Comparison of ENCODE assay signal across 27 mouse cellular contexts in genomic region chr5:100658460-100658859, GRCm38 (mm10). TPM values are rescaled to one million over a fixed set of nuclear protein-coding genes. Genes with fewer than 3 reads are reported as not detected.
DNase-seq lines count a peak whose midpoint lies in the region; ATAC-seq and TF ChIP-seq lines count a peak whose summit lies in the region.
"Had no signal": no experiment of that assay in that cellular context is flagged by ENCODE, and none has a peak within 500 bp of the region (broad histone marks: within the 10 kb centered on the region; RNA-seq: fewer than 3 reads in every experiment).

No protein-coding gene starts in this region.

- intact Hi-C loops in left cerebral cortex, postnatal 25 days (cut with DNase I): no loop called here
- intact Hi-C loops in left cerebral cortex, postnatal 36 days (cut with DNase I): no loop called here

- no peak overlapping the region for H3K9ac ChIP-seq in hindbrain, embryonic 12.5 days
- H3K9ac ChIP-seq: forebrain, postnatal 0 days; intestine, embryonic 15.5 days; liver, embryonic 13.5 days; midbrain, embryonic 13.5 days; neural tube, embryonic 12.5 days had no signal

- peaks cover 19% of the 10 kb centered on the region for H3K36me3 ChIP-seq in myocyte (ENCODE audit: control insufficient read depth, insufficient read depth)
- peaks cover 71% of the 10 kb centered on the region for H3K36me3 ChIP-seq in hindbrain, embryonic 12.5 days

- TF ChIP-seq POLR2A in myocyte (IDR thresholded peaks at IDR 0.05; ENCODE audit: insufficient read length, low read depth): no peak

- no peak overlapping the region for H3K4me3 ChIP-seq in myocyte
- H3K4me3 ChIP-seq in hindbrain, embryonic 12.5 days: no peak overlapping the region
- H3K4me3 ChIP-seq: heart, embryonic 10.5 days; intestine, embryonic 15.5 days; liver, embryonic 13.5 days; megakaryocyte, embryonic 14.5 days; midbrain, embryonic 13.5 days; neural tube, embryonic 12.5 days had no signal

- H3K9me3 ChIP-seq in hindbrain, embryonic 12.5 days (replicated peaks): no peaks in the 10 kb centered on the region
- H3K9me3 ChIP-seq: heart, embryonic 10.5 days; intestine, embryonic 15.5 days; liver, embryonic 13.5 days; megakaryocyte, embryonic 14.5 days; midbrain, embryonic 13.5 days; neural tube, embryonic 12.5 days had no signal

- no peak overlapping the region for H3K4me2 ChIP-seq in myocyte (ENCODE audit: low read depth)
- H3K4me2 ChIP-seq in hindbrain, embryonic 12.5 days (replicated peaks): no peak overlapping the region
- H3K4me2 ChIP-seq: intestine, embryonic 15.5 days; liver, embryonic 13.5 days; midbrain, embryonic 13.5 days; neural tube, embryonic 12.5 days had no signal

- peak; percentile 47 to 58 for DNase-seq in left cerebral cortex, postnatal 25 days (ENCODE audit: low spot score in 2 of 2)
- DNase-seq in left cerebral cortex, postnatal 36 days (ENCODE audit: low spot score in 2 of 2): no peak
- DNase-seq in brain, adult 2 months (ENCODE audit: low read depth, low spot score): peak; percentile 69
- DNase-seq in gastrocnemius, adult 8-10 months (ENCODE audit: low spot score in 2 of 2): no peak
- DNase-seq: adrenal gland, postnatal 25 days; B cell, adult 2 months; cerebellum, adult 11 months; cerebellum, adult 9-11 months; forebrain, postnatal 0 days; heart, postnatal 4 days; kidney, adult 9 months; kidney, postnatal 14 days; liver, embryonic 13.5 days; lung, adult 2 months; lung, postnatal 36 days; spleen, adult 18-20 months; thymus, postnatal 14 days had no signal

- no peak for ATAC-seq in hindbrain, embryonic 12.5 days (ENCODE audit: low FRiP score)
- no peak for ATAC-seq in cerebellum, adult (ENCODE audit: insufficient number of reproducible peaks, low FRiP score, low TSS enrichment)
- ATAC-seq: forebrain, postnatal 0 days; hindbrain, embryonic 16.5 days; intestine, embryonic 15.5 days; midbrain, embryonic 13.5 days had no signal

- H3K4me1 ChIP-seq in hindbrain, embryonic 12.5 days: no peaks in the 10 kb centered on the region
- H3K4me1 ChIP-seq: heart, embryonic 10.5 days; midbrain, embryonic 13.5 days; neural tube, embryonic 12.5 days had no signal

- H3K27me3 ChIP-seq in myocyte (ENCODE audit: control insufficient read depth, insufficient read depth, insufficient read length): no peaks in the 10 kb centered on the region
- H3K27me3 ChIP-seq in hindbrain, embryonic 12.5 days: no peaks in the 10 kb centered on the region
- H3K27me3 ChIP-seq: CH12.LX; intestine, embryonic 15.5 days; liver, embryonic 13.5 days; megakaryocyte, embryonic 14.5 days; midbrain, embryonic 13.5 days; neural tube, embryonic 12.5 days had no signal

- no peak overlapping the region for H3K27ac ChIP-seq in hindbrain, embryonic 12.5 days
- H3K27ac ChIP-seq: heart, embryonic 10.5 days; intestine, embryonic 15.5 days; liver, embryonic 13.5 days; midbrain, embryonic 13.5 days; neural tube, embryonic 12.5 days had no signal

- no peaks in the 10 kb centered on the region for H3K79me2 ChIP-seq in myocyte (ENCODE audit: control insufficient read depth, insufficient read depth)

- no peak overlapping the region for H3ac ChIP-seq in myocyte (ENCODE audit: control insufficient read depth, insufficient read length)

- WGBS in hindbrain, embryonic 12.5 days: 88% methylated on average over 6 of the region's 6 CpGs

TF ChIP-seq in myocyte, 11 proteins besides CTCF, POLR2A, EP300 and RAD21:
- TF ChIP-seq MYOD1 (IDR thresholded peaks at IDR 0.05; ENCODE audit: control insufficient read depth in 1 of 3, insufficient read length in 2 of 3, low read depth in 2 of 3) (peak in 2 of 3 experiments; percentile 70 to 76), CEBPB (IDR thresholded peaks at IDR 0.05; ENCODE audit: insufficient read depth, poor library complexity, severe bottlenecking) (no peak), MYOG (IDR thresholded peaks at IDR 0.05; ENCODE audit: control insufficient read depth in 1 of 3, insufficient read depth in 1 of 3, insufficient read length in 2 of 3, low read depth in 2 of 3) (peak in 1 of 3 experiments; percentile 34)

RNA-seq across cellular contexts. Expression of gene Coq2, which starts 16.5 kb away (rescaled TPM):
- total RNA-seq in left cerebral cortex, postnatal 25 days (2021): 10 to 100 TPM; 68.8 to 69.7 TPM
- total RNA-seq in left cerebral cortex, postnatal 36 days (2021): 10 to 100 TPM; 74.9 to 76.2 TPM
- 35.8 TPM for polyA plus RNA-seq in myocyte (2012; fragmentation: generic; extraction: Trizol)
- total RNA-seq in gastrocnemius, adult 8-10 months (2022): 10 to 100 TPM; 82.2 to 86.2 (median 83.6) TPM
- polyA plus RNA-seq in hindbrain, embryonic 12.5 days (2016; fragmentation: Nextera tagmentation; extraction: Ambion mirVana): 44.6 and 46.8 TPM in 2 replicates

Comparison
In these comparisons a context has a peak if more than half of its experiments do, and no peak if none do; other contexts are left out.
1. DNase-seq: peak in left cerebral cortex, postnatal 25 days (2 of 2) and brain, adult 2 months (single experiment); none in left cerebral cortex, postnatal 36 days (0 of 2) and gastrocnemius, adult 8-10 months (0 of 2).